Mouse (Mus musculus) liver, postnatal 0 days (tissue): ENCODE measurements at regions not wholly inside any gene's neighbourhood (a gene's known extent, or its start where the extent isn't known, plus 50 kb on each side); places are given as distances from the start of the nearest gene placed in this dataset.

Experiments used
- CTCF ChIP-seq: sonication (generic); IDR thresholded peaks from 2 replicates; pipeline ENCODE4 v1.5.1; 2016; ENCODE audit warnings: antibody characterized with exemption, low read depth
- EP300 ChIP-seq: IDR thresholded peaks from 2 replicates; pipeline ENCODE4 v1.6.1; 2016; ENCODE audit warnings: antibody characterized with exemption, low read depth, mild to moderate bottlenecking

DNA sequence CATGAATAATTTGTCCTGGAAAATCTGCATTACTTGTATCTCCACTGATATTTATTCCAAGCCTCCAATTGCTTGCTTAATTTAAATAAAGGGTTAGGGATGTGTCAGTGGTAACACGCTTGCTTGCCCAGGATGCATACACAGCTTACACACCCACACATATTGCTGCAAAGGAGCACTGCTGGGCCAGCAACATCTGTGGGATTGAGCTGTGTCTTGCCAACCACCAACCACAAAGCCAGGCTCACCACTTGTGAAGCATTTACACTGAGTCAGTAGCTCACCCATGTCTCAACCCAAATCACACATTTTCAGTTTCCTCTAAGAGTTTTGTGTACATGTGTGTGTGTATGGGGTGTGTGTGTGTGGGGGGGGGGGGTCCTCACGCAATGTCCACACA lies 100.0 kb downstream of the Anxa5 start:
- no peak for TF ChIP-seq EP300
- no peak for TF ChIP-seq CTCF
